Comparison of ENCODE assay signal across 8 mouse cellular contexts in the genomic region with DNA sequence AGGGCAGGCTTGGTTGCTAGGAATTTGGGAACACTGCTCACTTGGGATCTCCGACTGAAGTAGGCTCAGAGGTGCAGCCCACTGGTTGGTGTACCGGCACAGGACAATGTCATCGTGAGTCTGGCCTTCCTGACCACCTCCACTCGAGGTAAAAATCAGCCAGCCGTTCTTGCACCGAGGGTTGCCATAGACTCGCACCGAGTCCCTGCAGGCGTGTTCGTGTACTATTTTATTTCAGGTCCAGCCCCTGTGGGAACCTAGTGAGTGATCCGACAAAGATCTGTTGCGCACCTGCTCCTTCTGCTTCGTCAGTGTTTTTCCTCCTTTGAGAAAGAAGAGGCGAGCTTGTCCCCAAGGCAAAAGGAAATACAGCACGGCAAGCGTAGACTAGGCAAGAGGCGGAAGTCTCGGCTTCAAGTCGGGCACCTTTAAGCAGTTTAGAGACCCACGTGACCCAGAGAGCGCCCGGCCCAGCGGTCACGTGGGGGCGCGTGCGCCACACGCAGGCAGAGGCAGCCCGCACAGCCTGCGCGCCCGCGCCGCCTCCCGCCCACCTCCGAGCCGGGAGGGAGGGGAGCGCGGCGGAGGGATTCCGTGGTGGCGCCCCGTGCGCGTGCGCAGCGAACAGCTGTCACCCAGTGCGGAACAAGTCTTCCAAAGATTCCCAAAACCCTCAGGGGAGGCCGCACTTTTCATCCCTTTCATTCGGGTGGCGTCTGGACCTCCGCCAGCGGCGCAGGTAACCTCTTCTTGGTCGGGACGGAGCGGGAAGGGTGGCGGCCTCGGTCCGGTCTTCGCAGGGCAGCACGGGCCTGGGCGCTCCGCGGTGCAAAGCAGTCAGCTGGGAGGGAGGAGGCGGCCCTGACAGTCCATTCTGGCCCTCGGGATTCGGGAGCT. TPM values are rescaled to one million over a fixed set of nuclear protein-coding genes. Genes with fewer than 3 reads are reported as not detected.
DNase-seq lines count a peak whose midpoint lies in the region; ATAC-seq lines count a peak whose summit lies in the region.

No protein-coding gene starts in this region.

- H3K27me3 ChIP-seq in hindbrain, embryonic 11.5 days (ENCODE audit: control insufficient read depth, insufficient read depth, low read length): no peaks in the 10 kb centered on the region

- no peaks in the 10 kb centered on the region for H3K9me3 ChIP-seq in hindbrain, embryonic 11.5 days (ENCODE audit: control insufficient read depth, low read length)

- H3K36me3 ChIP-seq in hindbrain, embryonic 11.5 days (ENCODE audit: control insufficient read depth, insufficient read depth, low read length): no peaks in the 10 kb centered on the region

- H3K4me2 ChIP-seq in hindbrain, embryonic 11.5 days (replicated peaks; ENCODE audit: low read depth, low read length): peak overlapping the region; percentile 59

- H3K4me1 ChIP-seq in hindbrain, embryonic 11.5 days (replicated peaks; ENCODE audit: control insufficient read depth, insufficient read depth, low read length): no peaks in the 10 kb centered on the region

- DNase-seq in Muller cell, postnatal 12 days (ENCODE audit: inconsistent ontology term): peak; percentile 99
- peak; percentile 98 for DNase-seq in cerebellum, adult 9-11 months
- peak; percentile 94 to 98 for DNase-seq in frontal cortex, adult 2 months (ENCODE audit: extremely low spot score in 1 of 2, low spot score in 1 of 2)
- DNase-seq in hindbrain, embryonic 11.5 days (ENCODE audit: low spot score): peak; percentile 96
- peak; percentile 95 to 98 for DNase-seq in layer of hippocampus, postnatal 10 days (ENCODE audit: low spot score in 2 of 2)
- DNase-seq in lung, postnatal 10 days: peak; percentile 97
- peak; percentile 97 for DNase-seq in ovary, postnatal 36 days (ENCODE audit: low spot score)
- peak; percentile 96 for DNase-seq in thymus, postnatal 25 days

- peak; percentile 98 for ATAC-seq in hindbrain, embryonic 11.5 days (ENCODE audit: low FRiP score)

- peak overlapping the region; percentile 80 for H3K9ac ChIP-seq in hindbrain, embryonic 11.5 days (ENCODE audit: low read depth, low read length)

- 2% methylated on average over 59 of the region's 68 CpGs for WGBS in hindbrain, embryonic 11.5 days

- H3K27ac ChIP-seq in hindbrain, embryonic 11.5 days (ENCODE audit: low read depth, low read length): peak overlapping the region; percentile 39

- peak overlapping the region; percentile 53 for H3K4me3 ChIP-seq in hindbrain, embryonic 11.5 days (ENCODE audit: low read depth, low read length)

RNA-seq across cellular contexts. Expression of a gene that starts 9.3 kb away (rescaled TPM):
- polyA plus RNA-seq in frontal cortex, adult 2 months (2012; rRNA removed): 15.5 and 17.0 TPM in 2 replicates
- 17.8 and 18.3 TPM in 2 replicates for polyA plus RNA-seq in hindbrain, embryonic 11.5 days (2014; fragmentation: Nextera tagmentation; extraction: Ambion mirVana)
- total RNA-seq in layer of hippocampus, postnatal 10 days (2021): 10 to 100 TPM; 24.6 to 25.1 TPM

Comparison
In these comparisons a context has a peak if more than half of its experiments do, and no peak if none do; other contexts are left out.
1. Peak in every context shown above with its lines: DNase-seq, ATAC-seq, H3K4me3 ChIP-seq and H3K27ac ChIP-seq.